Mouse (Mus musculus) CH12.LX (cell line): ENCODE data around the gene Tomm20l.

Experiments used
- CTCF ChIP-seq, 2 experiments: IDR thresholded peaks in 1 of 2; conservative IDR thresholded peaks in 1 of 2; 2 replicates each; pipeline ENCODE4 v1.5.1; 2011 to 2012; ENCODE audit warnings: low read depth in 2 of 2, low read length in 2 of 2, improper control_type of control experiment in 1 of 2, inconsistent platforms in 1 of 2, mild to moderate bottlenecking in 1 of 2, moderate library complexity in 1 of 2
- ETS1 ChIP-seq: conservative IDR thresholded peaks from 2 replicates; pipeline ENCODE4 v1.6.1; 2012; ENCODE audit warnings: low read depth, mild to moderate bottlenecking, inconsistent platforms, low read length, improper control_type of control experiment, moderate library complexity
- HCFC1 ChIP-seq: IDR thresholded peaks from 2 replicates; pipeline ENCODE4 v1.6.1; 2012; ENCODE audit warnings: low read depth, mild to moderate bottlenecking, inconsistent platforms, low read length, improper control_type of control experiment
- POLR2A ChIP-seq: IDR thresholded peaks from 2 replicates; pipeline ENCODE4 v1.6.1; 2011; ENCODE audit warnings: low read depth, mild to moderate bottlenecking, improper control_type of control experiment, low read length
- POLR2AphosphoS2 ChIP-seq: IDR thresholded peaks from 2 replicates; pipeline ENCODE4 v1.6.1; 2011; ENCODE audit warnings: low read depth, low read length, improper control_type of control experiment

DNA sequence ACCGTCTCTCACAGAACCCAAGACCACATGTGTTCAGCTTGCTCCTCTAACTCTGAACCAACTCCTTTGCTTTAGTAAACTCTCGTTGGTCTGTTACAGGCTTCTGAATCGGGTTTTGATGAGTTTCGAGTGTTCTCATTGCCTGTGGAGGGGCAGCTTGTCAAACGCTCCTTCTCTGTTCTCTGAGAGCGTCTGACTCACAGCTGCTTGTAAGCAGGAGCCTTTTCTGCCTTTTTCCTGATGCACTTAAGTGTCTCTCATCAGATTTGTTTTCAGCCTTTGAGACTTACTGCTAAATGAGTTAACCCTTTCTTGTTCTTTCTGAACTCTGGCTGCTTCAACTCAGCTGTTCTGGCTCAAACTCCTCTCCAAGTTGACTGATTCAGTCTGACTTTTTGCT is 46.7 kb downstream of the Tomm20l start:
- TF ChIP-seq CTCF (conservative IDR thresholded peaks at IDR 0.05 in 1 of 2, IDR thresholded peaks at IDR 0.05 in 1 of 2; ENCODE audit: low read depth in 2 of 2, low read length in 2 of 2) (no peak), POLR2A (no peak), ETS1 (no peak), HCFC1 (no peak), POLR2AphosphoS2 (no peak)
